Mouse (Mus musculus) gastrocnemius, postnatal 25 days (tissue): Measurements from ENCODE around the gene Sdf2l1. TPM values are rescaled to one million over a fixed set of nuclear protein-coding genes. Genes with fewer than 3 reads are reported as not detected.
A peak's percentile ranks its signal among the peaks of the same experiment; 100 is the strongest.

Source experiments
- DNase-seq: peaks from one replicate; pipeline ENCODE4 v3.0.0; 2022
- microRNA-seq, 2 experiments: library from miRNA; unstranded; fragments of <30 nt; microRNA quantifications; one replicate each; pipeline ENCODE4 v1.2.0; 2021; ENCODE audit warnings: borderline replicate concordance in 2 of 2
- total RNA-seq, 2 experiments: library from RNA; stranded (reverse); gene quantifications; 1 replicate in 1 of 2; 2 replicates in 1 of 2; pipeline ENCODE4 v1.2.3; 2021

The Sdf2l1 gene
- total RNA-seq, 2 experiments from 2014 or later = 5.4 to 7.5 TPM

- DNase-seq = no peak
Observed at GRCm38 (mm10) chr16:17124119-17124870, 7.9 kb downstream of the Sdf2l1 start.

GRCm38 (mm10) chr16:17121569-17121968 is 10.6 kb downstream of the Sdf2l1 start:
- no peak for DNase-seq

GRCm38 (mm10) chr16:17117309-17117799 is 14.8 kb downstream of the Sdf2l1 start:
- no peak for DNase-seq

- DNase-seq = peak; percentile 50
Observed at GRCm38 (mm10) chr16:17110771-17111743, 21.1 kb downstream of the Sdf2l1 start, which contains the start of gene Ppil2. Gene Ppil2 (minus strand): TSS chr16:17111257.

GRCm38 (mm10) chr16:17104600-17104999 is 27.6 kb downstream of the Sdf2l1 start:
- no peak for DNase-seq

- DNase-seq = no peak
Observed at GRCm38 (mm10) chr16:17102630-17103220, 29.5 kb downstream of the Sdf2l1 start.

GRCm38 (mm10) chr16:17096938-17097337 is 35.2 kb downstream of the Sdf2l1 start:
- DNase-seq = no peak

- no peak for DNase-seq
Observed at GRCm38 (mm10) chr16:17088346-17088745, 43.8 kb downstream of the Sdf2l1 start.

- no peak for DNase-seq
Observed at GRCm38 (mm10) chr16:17086669-17087193, 45.5 kb downstream of the Sdf2l1 start.

GRCm38 (mm10) chr16:17086241-17086640 is 45.9 kb downstream of the Sdf2l1 start:
- DNase-seq = no peak

- no peak for DNase-seq
Observed at GRCm38 (mm10) chr16:17085636-17086035, 46.5 kb downstream of the Sdf2l1 start.

- no peak for DNase-seq
Observed at GRCm38 (mm10) chr16:17082121-17082792, 49.9 kb downstream of the Sdf2l1 start.

Small RNAs within 50 kb of the gene (microRNA-seq; reads per million reads assigned to microRNA genes)
- gene Mir130b = 58.9 to 69.9 reads per million in 2 experiments
- gene Mir301b = 0 to 2.6 reads per million in 2 experiments

Other genes with a start within 250 kb of the Sdf2l1 start
- gene Ppm1f, start 235.9 kb downstream of the Sdf2l1 start, total RNA-seq = 10 to 100 TPM; 10.8 to 10.9 TPM
- gene Mapk1, start 149.0 kb downstream of the Sdf2l1 start, total RNA-seq = 10 to 100 TPM; 85.1 to 87.1 TPM
- gene Ypel1, start 62.7 kb downstream of the Sdf2l1 start, total RNA-seq = under 1 TPM; 0.77 to 0.99 TPM
- gene Ppil2, start 21.1 kb downstream of the Sdf2l1 start, total RNA-seq = 10 to 100 TPM; 22.6 to 25.1 TPM
- gene 2610318N02Rik, start 7.2 kb downstream of the Sdf2l1 start, total RNA-seq = not detected
- under 1 TPM in 1 of 2 experiments, not detected in 1; 0.29 TPM for gene Ydjc, start 12.2 kb upstream of the Sdf2l1 start, total RNA-seq
- under 1 TPM in 1 of 2 experiments, not detected in 1; 0.19 TPM for gene Ccdc116, start 14.8 kb upstream of the Sdf2l1 start, total RNA-seq
- gene Ube2l3, start 70.3 kb upstream of the Sdf2l1 start, total RNA-seq = 100 to 1,000 TPM; 129 to 132 TPM
- gene Rimbp3, start 76.2 kb upstream of the Sdf2l1 start, total RNA-seq = not detected
- under 1 TPM; 0.83 to 0.97 TPM for gene Hic2, start 101.2 kb upstream of the Sdf2l1 start, total RNA-seq
- 1 to 10 TPM; 1.3 to 1.7 TPM for gene Tmem191c, start 143.7 kb upstream of the Sdf2l1 start, total RNA-seq
- under 1 TPM; 0.18 to 0.32 TPM for gene Serpind1, start 199.0 kb upstream of the Sdf2l1 start, total RNA-seq